Mouse (Mus musculus): ENCODE results near the gene Gm43951. TPM values are rescaled to one million over a fixed set of nuclear protein-coding genes. Genes with fewer than 3 reads are reported as not detected.
A peak's percentile ranks its signal among the peaks of the same experiment; 100 is the strongest.

Gm43951 gene
- polyA plus RNA-seq, 1 experiment from 2014 or later, result 0.75 TPM

GRCm38 (mm10) chr11:72224865-72225264 is 18.2 kb upstream of the Gm43951 start:
- H3K9ac ChIP-seq, result no peak overlapping the region
- 14% methylated on average over 5 of the region's 5 CpGs for WGBS
- peaks cover 10% of the 10 kb centered on the region for H3K4me1 ChIP-seq (replicated peaks)
- H3K27ac ChIP-seq (replicated peaks), result no peak overlapping the region
- peak; percentile 55; the same call in 1 of the 2 replicates for ATAC-seq (ENCODE audit: low read depth)
- no peaks in the 10 kb centered on the region for H3K9me3 ChIP-seq
- H3K4me2 ChIP-seq, result no peak overlapping the region
- no peak overlapping the region for H3K4me3 ChIP-seq
- H3K27me3 ChIP-seq, result no peaks in the 10 kb centered on the region
- no peaks in the 10 kb centered on the region for H3K36me3 ChIP-seq

- Histone ChIP-seq H3K4me3 (no peak overlapping the region), H3K4me1 (replicated peaks) (peaks cover 10% of the 10 kb centered on the region), H3K36me3 (peaks cover 4% of the 10 kb centered on the region; the same call in 1 of the 2 replicates), H3K4me2 (no peak overlapping the region), H3K9ac (no peak overlapping the region), H3K27ac (replicated peaks) (no peak overlapping the region), H3K9me3 (no peaks in the 10 kb centered on the region), H3K27me3 (no peaks in the 10 kb centered on the region)
- WGBS, result 91% methylated on average over 4 of the region's 4 CpGs
- ATAC-seq (ENCODE audit: low read depth), result no peak
These were observed 16.8 kb upstream of the Gm43951 start for GRCm38 (mm10) chr11:72223414-72223813.

GRCm38 (mm10) chr11:72221278-72221677 is 14.6 kb upstream of the Gm43951 start:
- H3K4me3 ChIP-seq, result no peak overlapping the region
- no peak overlapping the region for H3K9ac ChIP-seq
- no peaks in the 10 kb centered on the region for H3K9me3 ChIP-seq
- H3K27me3 ChIP-seq, result no peaks in the 10 kb centered on the region
- peaks cover 4% of the 10 kb centered on the region for H3K36me3 ChIP-seq
- 15% methylated on average over 6 of the region's 6 CpGs for WGBS
- no peak overlapping the region for H3K27ac ChIP-seq (replicated peaks)
- peaks cover 19% of the 10 kb centered on the region for H3K4me1 ChIP-seq (replicated peaks)
- H3K4me2 ChIP-seq, result no peak overlapping the region
- no peak for ATAC-seq (ENCODE audit: low read depth)

GRCm38 (mm10) chr11:72217116-72217515 is 10.5 kb upstream of the Gm43951 start:
- Histone ChIP-seq H3K4me2 (peak overlapping the region; percentile 82), H3K36me3 (peaks cover 15% of the 10 kb centered on the region), H3K9ac (peak overlapping the region; percentile 55), H3K27me3 (no peaks in the 10 kb centered on the region), H3K27ac (replicated peaks) (no peak overlapping the region), H3K4me3 (no peak overlapping the region), H3K4me1 (replicated peaks) (peaks cover 36% of the 10 kb centered on the region), H3K9me3 (no peaks in the 10 kb centered on the region)
- 86% methylated on average over 5 of the region's 5 CpGs for WGBS
- ATAC-seq (ENCODE audit: low read depth), result no peak

GRCm38 (mm10) chr11:72215410-72215797 is 8.8 kb upstream of the Gm43951 start, which contains the start of gene Med31:
Gene Med31 (minus strand): TSS chr11:72215592.
- peak within 1 kb of the TSS; percentile 82 for H3K4me2 ChIP-seq
- peaks cover 36% of the 10 kb centered on the region for H3K4me1 ChIP-seq (replicated peaks)
- peak within 1 kb of the TSS; percentile 86 for H3K9ac ChIP-seq
- H3K4me3 ChIP-seq, result peak within 1 kb of the TSS; percentile 84
- no peaks in the 10 kb centered on the region for H3K27me3 ChIP-seq
- H3K27ac ChIP-seq (replicated peaks), result peak within 1 kb of the TSS; percentile 90
- WGBS, result under 1% methylated on average over 29 of the region's 29 CpGs
- no peaks in the 10 kb centered on the region for H3K9me3 ChIP-seq
- ATAC-seq (ENCODE audit: low read depth), result peak; percentile 91
- H3K36me3 ChIP-seq, result peaks cover 32% of the 10 kb centered on the region

GRCm38 (mm10) chr11:72214591-72215409 is 8.2 kb upstream of the Gm43951 start:
- Histone ChIP-seq H3K36me3 (peaks cover 38% of the 10 kb centered on the region), H3K4me3 (peak overlapping the region; percentile 84), H3K27ac (replicated peaks) (peak overlapping the region; percentile 90), H3K4me1 (replicated peaks) (peaks cover 36% of the 10 kb centered on the region), H3K9ac (peak overlapping the region; percentile 86), H3K4me2 (peak overlapping the region; percentile 82), H3K27me3 (no peaks in the 10 kb centered on the region), H3K9me3 (no peaks in the 10 kb centered on the region)
- peak; percentile 97 for ATAC-seq (ENCODE audit: low read depth)
- 1% methylated on average over 51 of the region's 51 CpGs for WGBS

GRCm38 (mm10) chr11:72207834-72208377 is 1.3 kb upstream of the Gm43951 start:
- H3K27me3 ChIP-seq, result no peaks in the 10 kb centered on the region
- WGBS, result 17% methylated on average over 17 of the region's 17 CpGs
- H3K4me2 ChIP-seq, result peak overlapping the region; percentile 88
- H3K27ac ChIP-seq (replicated peaks), result peak overlapping the region; percentile 81
- peaks cover 33% of the 10 kb centered on the region for H3K4me1 ChIP-seq (replicated peaks)
- H3K9ac ChIP-seq, result peak overlapping the region; percentile 94
- H3K4me3 ChIP-seq, result peak overlapping the region; percentile 76
- ATAC-seq (ENCODE audit: low read depth), result no peak
- no peaks in the 10 kb centered on the region for H3K9me3 ChIP-seq
- peaks cover 38% of the 10 kb centered on the region for H3K36me3 ChIP-seq

GRCm38 (mm10) chr11:72207204-72207833 is 679 bp upstream of the Gm43951 start, which contains the start of the genes 4933427D14Rik and Txndc17:
Gene 4933427D14Rik (minus strand): TSS chr11:72207459.
Gene Txndc17 (plus strand): TSS chr11:72207547.
- under 1% methylated on average over 42 of the region's 42 CpGs for WGBS

GRCm38 (mm10) chr11:72205256-72205655 is 1.4 kb downstream of the Gm43951 start:
- ATAC-seq (ENCODE audit: low read depth), result no peak
- Histone ChIP-seq H3K9ac (peak overlapping the region; percentile 94), H3K36me3 (peaks cover 28% of the 10 kb centered on the region), H3K4me2 (peak overlapping the region; percentile 88), H3K27ac (replicated peaks) (no peak overlapping the region), H3K9me3 (no peaks in the 10 kb centered on the region), H3K27me3 (no peaks in the 10 kb centered on the region), H3K4me3 (peak overlapping the region; percentile 76), H3K4me1 (replicated peaks) (peaks cover 32% of the 10 kb centered on the region)
- 84% methylated on average over 6 of the region's 6 CpGs for WGBS

More at GRCm38 (mm10) chr11:72207204-72207833, 679 bp upstream of the Gm43951 start, which contains the start of the genes 4933427D14Rik and Txndc17:
- peak; percentile 92 for ATAC-seq (ENCODE audit: low read depth)
- Histone ChIP-seq H3K27me3 (no peaks in the 10 kb centered on the region), H3K27ac (replicated peaks) (peak within 1 kb of the TSS; percentile 81), H3K4me3 (peak within 1 kb of the TSS; percentile 76), H3K9ac (peak within 1 kb of the TSS; percentile 94), H3K4me1 (replicated peaks) (peaks cover 32% of the 10 kb centered on the region), H3K36me3 (peaks cover 34% of the 10 kb centered on the region), H3K4me2 (peak within 1 kb of the TSS; percentile 88), H3K9me3 (no peaks in the 10 kb centered on the region)

- WGBS, result 70% methylated on average over 1 of the region's 1 CpGs
- H3K9ac ChIP-seq, result no peak overlapping the region
- no peak for ATAC-seq (ENCODE audit: low read depth)
These were observed 3.2 kb downstream of the Gm43951 start for GRCm38 (mm10) chr11:72203440-72203839.

GRCm38 (mm10) chr11:72196506-72196905 is 10.1 kb downstream of the Gm43951 start:
- ATAC-seq (ENCODE audit: low read depth), result no peak
- Histone ChIP-seq H3K36me3 (peaks cover 53% of the 10 kb centered on the region), H3K4me1 (replicated peaks) (no peaks in the 10 kb centered on the region), H3K27ac (replicated peaks) (no peak overlapping the region), H3K9me3 (no peaks in the 10 kb centered on the region), H3K9ac (no peak overlapping the region), H3K27me3 (no peaks in the 10 kb centered on the region), H3K4me3 (no peak overlapping the region), H3K4me2 (no peak overlapping the region)
- WGBS, result 83% methylated on average over 8 of the region's 8 CpGs

More at GRCm38 (mm10) chr11:72203440-72203839, 3.2 kb downstream of the Gm43951 start:
- Histone ChIP-seq H3K27me3 (no peaks in the 10 kb centered on the region), H3K4me1 (replicated peaks) (peaks cover 32% of the 10 kb centered on the region), H3K36me3 (peaks cover 24% of the 10 kb centered on the region), H3K4me2 (no peak overlapping the region), H3K27ac (replicated peaks) (no peak overlapping the region), H3K4me3 (no peak overlapping the region), H3K9me3 (no peaks in the 10 kb centered on the region)

GRCm38 (mm10) chr11:72194259-72194658 is 12.4 kb downstream of the Gm43951 start:
- peaks cover 65% of the 10 kb centered on the region for H3K36me3 ChIP-seq
- no peak overlapping the region for H3K27ac ChIP-seq (replicated peaks)
- H3K4me1 ChIP-seq (replicated peaks), result no peaks in the 10 kb centered on the region
- no peak for ATAC-seq (ENCODE audit: low read depth)
- H3K27me3 ChIP-seq, result no peaks in the 10 kb centered on the region
- no peak overlapping the region for H3K4me3 ChIP-seq
- no peaks in the 10 kb centered on the region for H3K9me3 ChIP-seq
- WGBS, result 93% methylated on average over 2 of the region's 2 CpGs
- no peak overlapping the region for H3K9ac ChIP-seq
- H3K4me2 ChIP-seq, result no peak overlapping the region

Measured in neural tube, embryonic 13.5 days (tissue).